Mouse (Mus musculus) liver, adult 2 months (tissue): ENCODE measurements around the gene Ankfn1.

Experiments
- CTCF ChIP-seq: fragments of 200-500 bp; IDR thresholded peaks from 2 replicates; pipeline ENCODE4 v1.5.1; 2011; ENCODE audit warnings: low read depth, low read length, control low read depth
- POLR2A ChIP-seq: fragments of 200-500 bp; IDR thresholded peaks from 2 replicates; pipeline ENCODE4 v1.6.1; 2011; ENCODE audit warnings: low read length, control low read depth; ENCODE audit not compliant: insufficient read depth; ENCODE audit errors: extremely low read depth

- no peak for TF ChIP-seq CTCF
- no peak for TF ChIP-seq POLR2A
Measured at GRCm38 (mm10) chr11:89693686-89694085, 83.8 kb downstream of the Ankfn1 start.
